In the genomic region with DNA sequence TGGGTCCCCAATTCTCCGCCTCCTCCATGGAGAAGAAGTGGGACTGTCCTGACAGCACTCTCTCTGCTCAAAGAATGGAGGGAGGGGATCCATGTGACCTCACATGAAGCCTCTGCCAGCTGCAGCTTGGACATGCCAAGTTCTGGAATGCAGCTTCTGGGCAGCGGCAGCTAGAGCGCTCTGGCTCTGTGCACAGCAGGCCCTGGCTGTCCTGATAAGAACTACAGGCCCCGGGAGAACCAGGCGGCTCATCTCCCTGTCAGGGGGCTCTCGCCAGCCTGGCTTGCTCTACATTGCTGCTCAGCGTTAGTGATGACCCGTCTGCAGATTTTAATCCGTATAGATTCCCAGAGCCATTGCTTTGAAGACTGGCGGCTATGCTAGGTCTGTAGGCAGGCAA, we compare ENCODE assay signal across 9 mouse cellular contexts. TPM values are rescaled to one million over a fixed set of nuclear protein-coding genes. Genes with fewer than 3 reads are reported as not detected.
A peak's percentile ranks its signal among the peaks of the same experiment; 100 is the strongest.
DNase-seq lines count a peak whose midpoint lies in the region; ATAC-seq and TF ChIP-seq lines count a peak whose summit lies in the region.
"Had no signal": no experiment of that assay in that cellular context is flagged by ENCODE, and none has a peak within 500 bp of the region (broad histone marks: within the 10 kb centered on the region; RNA-seq: fewer than 3 reads in every experiment).

No protein-coding gene starts in this region.

- ATAC-seq in liver, embryonic 12.5 days: no peak
- peak; percentile 43 for ATAC-seq in forebrain, embryonic 14.5 days
- ATAC-seq in heart, embryonic 16.5 days (replicated peaks; ENCODE audit: extremely low read depth, insufficient read depth, low FRiP score): 0 out of 2 replicates have a peak, but pooled peaks have one; percentile 52
- ATAC-seq in midbrain, embryonic 14.5 days (ENCODE audit: low FRiP score, low TSS enrichment): no peak
- ATAC-seq in inflammation-experienced regulatory T-cells, adult 6 months: no peak
- ATAC-seq: Patski had no signal

- no peaks in the 10 kb centered on the region for H3K79me2 ChIP-seq in liver, adult 2 months (ENCODE audit: control insufficient read depth, insufficient read depth, low read length)

- H3K4me1 ChIP-seq in liver, adult 2 months (ENCODE audit: control insufficient read depth, insufficient read depth, low read length): no peaks in the 10 kb centered on the region
- no peaks in the 10 kb centered on the region for H3K4me1 ChIP-seq in liver, embryonic 12.5 days
- H3K4me1 ChIP-seq in forebrain, embryonic 14.5 days (ENCODE audit: control insufficient read depth, insufficient read depth, low read length): peaks cover 27% of the 10 kb centered on the region
- peaks cover 4% of the 10 kb centered on the region for H3K4me1 ChIP-seq in heart, embryonic 16.5 days (ENCODE audit: control insufficient read depth, insufficient read depth, low read length)
- peaks cover 10% of the 10 kb centered on the region for H3K4me1 ChIP-seq in midbrain, embryonic 14.5 days (ENCODE audit: control insufficient read depth, insufficient read depth, low read length)

- 0 out of 2 replicates have a peak, but pooled peaks cover 3% of the 10 kb centered on the region for H3K27me3 ChIP-seq in liver, adult 2 months (ENCODE audit: control insufficient read depth, insufficient read depth, low read length)
- H3K27me3 ChIP-seq in liver, embryonic 12.5 days (replicated peaks): peaks cover 61% of the 10 kb centered on the region
- no peaks in the 10 kb centered on the region for H3K27me3 ChIP-seq in forebrain, embryonic 14.5 days (replicated peaks; ENCODE audit: control insufficient read depth, insufficient read depth, low read length)
- peaks cover 22% of the 10 kb centered on the region for H3K27me3 ChIP-seq in heart, embryonic 16.5 days (ENCODE audit: control insufficient read depth, insufficient read depth, low read length)
- peaks cover 60% of the 10 kb centered on the region for H3K27me3 ChIP-seq in midbrain, embryonic 14.5 days (ENCODE audit: control insufficient read depth, insufficient read depth, low read length)

- H3K36me3 ChIP-seq in liver, adult 2 months (ENCODE audit: control insufficient read depth, insufficient read depth, low read length): no peaks in the 10 kb centered on the region
- H3K36me3 ChIP-seq in liver, embryonic 12.5 days: no peaks in the 10 kb centered on the region
- H3K36me3 ChIP-seq in forebrain, embryonic 14.5 days (ENCODE audit: control insufficient read depth, insufficient read depth, low read length): no peaks in the 10 kb centered on the region
- H3K36me3 ChIP-seq in heart, embryonic 16.5 days (ENCODE audit: control insufficient read depth, insufficient read depth): no peaks in the 10 kb centered on the region
- no peaks in the 10 kb centered on the region for H3K36me3 ChIP-seq in midbrain, embryonic 14.5 days (ENCODE audit: control insufficient read depth, insufficient read depth, low read length)

- H3K4me2 ChIP-seq in liver, embryonic 12.5 days: no peak overlapping the region
- peak overlapping the region; percentile 33 for H3K4me2 ChIP-seq in forebrain, embryonic 14.5 days (ENCODE audit: low read length)
- peak overlapping the region; percentile 36 for H3K4me2 ChIP-seq in heart, embryonic 16.5 days (ENCODE audit: low read depth, low read length)
- peak overlapping the region; percentile 31 for H3K4me2 ChIP-seq in midbrain, embryonic 14.5 days (ENCODE audit: low read length)
- H3K4me2 ChIP-seq: liver, embryonic 11.5 days had no signal

- TF ChIP-seq CTCF in liver, adult 2 months (IDR thresholded peaks at IDR 0.05; ENCODE audit: low read depth, low read length): no peak

- H3K27ac ChIP-seq in liver, adult 2 months (replicated peaks; ENCODE audit: insufficient read depth, low read depth, low read length): no peak overlapping the region
- H3K27ac ChIP-seq in liver, embryonic 12.5 days: no peak overlapping the region
- peak overlapping the region; percentile 91 for H3K27ac ChIP-seq in forebrain, embryonic 14.5 days (ENCODE audit: low read depth, low read length)
- H3K27ac ChIP-seq in heart, embryonic 16.5 days (ENCODE audit: low read length): no peak overlapping the region
- H3K27ac ChIP-seq in midbrain, embryonic 14.5 days (replicated peaks; ENCODE audit: low read depth, low read length): no peak overlapping the region

- no peaks in the 10 kb centered on the region for H3K9me3 ChIP-seq in liver, embryonic 12.5 days (replicated peaks)
- H3K9me3 ChIP-seq in forebrain, embryonic 14.5 days (replicated peaks; ENCODE audit: control insufficient read depth, low read length): 0 out of 2 replicates have a peak, but pooled peaks cover 5% of the 10 kb centered on the region
- peaks cover 4% of the 10 kb centered on the region; the same call in 1 of the 2 replicates for H3K9me3 ChIP-seq in heart, embryonic 16.5 days (replicated peaks; ENCODE audit: control insufficient read depth, low read length)
- no peaks in the 10 kb centered on the region for H3K9me3 ChIP-seq in midbrain, embryonic 14.5 days (ENCODE audit: control insufficient read depth, low read length)

- no peak overlapping the region for H3K4me3 ChIP-seq in liver, adult 2 months (ENCODE audit: insufficient read depth, low read depth, low read length)
- H3K4me3 ChIP-seq in liver, embryonic 12.5 days: no peak overlapping the region
- no peak overlapping the region for H3K4me3 ChIP-seq in forebrain, embryonic 14.5 days (ENCODE audit: low read depth, low read length)
- peak overlapping the region; percentile 11 for H3K4me3 ChIP-seq in heart, embryonic 16.5 days (ENCODE audit: low read length)
- no peak overlapping the region for H3K4me3 ChIP-seq in midbrain, embryonic 14.5 days (replicated peaks; ENCODE audit: low read depth, low read length)

- TF ChIP-seq POLR2A in liver, adult 2 months (IDR thresholded peaks at IDR 0.05; ENCODE audit: extremely low read depth, insufficient read depth, low read length): no peak

- WGBS in liver, adult 2 months: 38% methylated on average over 10 of the region's 10 CpGs
- 18% methylated on average over 10 of the region's 10 CpGs for WGBS in liver, embryonic 12.5 days (ENCODE audit: insufficient replicate concordance)
- WGBS in forebrain, embryonic 14.5 days: 8% methylated on average over 10 of the region's 10 CpGs
- 14% methylated on average over 10 of the region's 10 CpGs for WGBS in heart, embryonic 16.5 days
- 13% methylated on average over 10 of the region's 10 CpGs for WGBS in midbrain, embryonic 14.5 days

- peak; percentile 7 for DNase-seq in liver, adult 2 months (ENCODE audit: extremely low read depth, low read depth, low spot score)
- DNase-seq in forebrain, embryonic 14.5 days (ENCODE audit: low spot score): peak; percentile 66
- DNase-seq in midbrain, embryonic 14.5 days: peak; percentile 49
- DNase-seq in adipocyte (ENCODE audit: low spot score): no peak

- no peak overlapping the region for H3K9ac ChIP-seq in liver, adult 2 months (ENCODE audit: low read depth, low read length)
- no peak overlapping the region for H3K9ac ChIP-seq in liver, embryonic 12.5 days
- H3K9ac ChIP-seq in forebrain, embryonic 14.5 days (ENCODE audit: low read length): peak overlapping the region; percentile 45; the same call in 1 of the 2 replicates
- H3K9ac ChIP-seq in heart, embryonic 16.5 days (ENCODE audit: low read length): no peak overlapping the region
- no peak overlapping the region for H3K9ac ChIP-seq in midbrain, embryonic 14.5 days (replicated peaks; ENCODE audit: low read length)

RNA-seq across cellular contexts. Expression of a gene that starts 44.6 kb away (rescaled TPM):
- total RNA-seq in liver, adult 2 months (2014; rRNA removed): not detected in 2 replicates
- polyA plus RNA-seq in liver, adult 2 months (2012; rRNA removed): not detected in 2 replicates
- polyA plus RNA-seq in liver, embryonic 12.5 days (2016; fragmentation: Nextera tagmentation; extraction: Ambion mirVana): not detected in 2 replicates
- 0.48 and 1.0 TPM in 2 replicates for polyA plus RNA-seq in forebrain, embryonic 14.5 days (2014; fragmentation: Nextera tagmentation; extraction: Ambion mirVana)
- polyA plus RNA-seq in heart, embryonic 16.5 days (2015; fragmentation: Nextera tagmentation; extraction: Ambion mirVana): 0.40 TPM in 1 of 2 replicates, not detected in the other
- 0.34 and 1.7 TPM in 2 replicates for polyA plus RNA-seq in midbrain, embryonic 14.5 days (2014; fragmentation: Nextera tagmentation; extraction: Ambion mirVana)
- polyA plus RNA-seq in inflammation-experienced regulatory T-cells, adult 6 months (2017; shearing (Covaris generic)): 1 to 10 TPM in 1 of 3 experiments, under 1 TPM in 2; 0.26 to 1.1 (median 0.36) TPM
- polyA plus RNA-seq: liver, embryonic 11.5 days; Patski had no signal

Comparison
In these comparisons a context has a peak if more than half of its experiments do, and no peak if none do; other contexts are left out.
1. ATAC-seq: peak in forebrain, embryonic 14.5 days (single experiment) and heart, embryonic 16.5 days (single experiment); none in liver, embryonic 12.5 days (single experiment), midbrain, embryonic 14.5 days (single experiment) and inflammation-experienced regulatory T-cells, adult 6 months (single experiment).